Mouse (Mus musculus) T-helper 17 cell (primary cell): ENCODE data around the gene Ski.

ENCODE experiments used
- in situ Hi-C, 2 experiments: fragments of 300-600 bp; cut with MboI, MseI; formaldehyde crosslinking; loops; 1 replicate in 1 of 2; 2 replicates in 1 of 2; pipeline ENCODE4 v1.15.1; 2025; ENCODE audit warnings: high pct_unique_total_duplicates in 2 of 2

Ski gene

DNA sequence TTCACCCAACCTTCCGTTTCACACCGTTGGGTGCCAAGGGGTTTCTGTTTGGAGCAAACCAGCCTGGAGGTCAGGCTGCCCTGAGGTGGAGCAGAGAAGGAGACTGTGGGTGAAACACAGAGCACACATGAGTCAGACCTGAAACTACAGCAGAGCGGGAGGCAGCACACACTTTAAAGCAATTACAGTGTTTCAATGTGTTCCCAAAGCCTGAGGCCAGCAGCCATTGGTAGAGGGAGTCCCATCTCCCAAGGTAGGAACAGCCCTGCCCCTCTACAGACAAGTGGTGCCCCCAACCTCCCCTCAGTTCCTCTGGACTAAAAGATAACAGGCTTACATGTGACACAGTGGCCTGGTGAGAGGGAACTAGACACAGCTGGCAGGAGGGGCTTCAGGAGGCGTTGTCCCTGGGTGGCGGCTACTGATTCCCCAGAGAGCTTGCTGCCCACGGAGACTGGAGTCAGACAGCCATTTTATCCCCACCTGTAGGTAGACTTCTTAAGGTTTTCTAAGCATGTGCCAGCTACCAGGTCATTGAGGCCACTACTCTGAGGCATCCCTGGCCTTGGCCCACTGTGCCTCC is 104.9 kb downstream of the Ski start:
- in situ Hi-C loops: no loop called here

DNA sequence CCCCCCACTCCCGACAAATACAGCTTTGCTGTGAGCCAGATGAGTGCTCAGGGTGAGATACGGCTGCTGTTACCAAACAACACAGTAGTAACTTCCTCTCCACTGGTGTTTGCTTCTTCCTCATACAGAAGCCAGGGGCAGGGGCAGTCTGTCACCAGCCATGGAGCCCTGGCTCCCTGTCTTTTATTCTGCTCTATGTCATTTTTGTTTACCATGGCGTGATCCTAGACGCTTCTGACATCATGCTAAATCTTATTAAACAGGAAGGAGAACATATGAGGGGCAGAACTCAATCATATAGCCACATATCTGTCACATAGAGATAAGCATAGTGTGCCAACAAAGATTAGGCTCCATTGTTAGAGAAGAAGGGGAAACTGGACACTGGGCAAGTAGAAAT is 105.8 kb downstream of the Ski start:
- in situ Hi-C loops: no loop called here

DNA sequence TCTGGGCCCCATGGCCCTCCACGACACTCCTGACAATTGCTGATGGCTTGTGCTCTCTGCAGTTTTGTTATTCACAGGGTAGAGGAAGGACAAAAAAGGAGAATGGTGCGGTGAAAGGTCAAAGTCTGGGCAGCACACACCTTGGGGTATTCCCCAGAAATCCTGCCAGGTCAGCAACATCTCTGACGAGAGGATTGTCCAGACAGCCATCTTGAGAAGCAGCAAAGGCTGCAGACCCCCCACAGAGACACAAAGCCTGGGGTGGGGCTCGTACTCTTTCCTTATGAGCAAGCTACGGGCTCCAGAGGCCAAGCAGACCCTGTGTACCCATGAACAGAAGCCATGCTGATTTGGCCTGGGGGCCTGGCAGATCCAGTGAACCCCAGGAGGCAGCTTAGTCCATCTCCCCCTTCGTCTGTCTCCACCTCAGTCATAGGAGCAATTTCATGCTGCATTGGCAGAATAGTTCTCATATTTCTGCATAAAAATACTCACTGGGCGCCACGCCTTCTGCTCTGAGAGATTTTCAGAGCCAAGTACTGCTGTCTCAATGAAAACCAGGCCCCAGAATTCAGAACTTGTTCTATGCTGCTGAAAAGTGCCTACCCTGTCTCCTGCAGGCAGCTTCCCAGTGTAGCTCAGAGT is 108.5 kb downstream of the Ski start:
- in situ Hi-C loops: no loop called here

DNA sequence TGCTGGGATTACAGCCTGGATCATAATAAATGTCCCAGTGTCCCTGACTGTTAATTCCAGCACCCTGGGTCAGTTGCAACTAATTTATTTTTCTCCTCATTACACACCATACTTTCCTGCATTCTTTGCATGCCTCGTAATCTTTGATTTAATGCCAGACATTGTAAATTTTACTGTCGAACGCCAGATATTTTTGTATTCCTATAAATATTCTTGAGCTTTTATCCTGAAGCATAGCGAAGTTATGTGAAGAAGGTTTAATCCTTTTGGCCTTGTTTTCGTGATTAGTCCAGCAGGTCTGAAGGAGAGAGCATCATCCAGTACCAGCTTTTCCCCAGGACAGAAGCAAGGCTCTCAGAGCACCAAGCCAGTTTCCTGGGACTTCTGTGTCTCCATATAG is 112.9 kb downstream of the Ski start:
- in situ Hi-C loops: no loop called here

DNA sequence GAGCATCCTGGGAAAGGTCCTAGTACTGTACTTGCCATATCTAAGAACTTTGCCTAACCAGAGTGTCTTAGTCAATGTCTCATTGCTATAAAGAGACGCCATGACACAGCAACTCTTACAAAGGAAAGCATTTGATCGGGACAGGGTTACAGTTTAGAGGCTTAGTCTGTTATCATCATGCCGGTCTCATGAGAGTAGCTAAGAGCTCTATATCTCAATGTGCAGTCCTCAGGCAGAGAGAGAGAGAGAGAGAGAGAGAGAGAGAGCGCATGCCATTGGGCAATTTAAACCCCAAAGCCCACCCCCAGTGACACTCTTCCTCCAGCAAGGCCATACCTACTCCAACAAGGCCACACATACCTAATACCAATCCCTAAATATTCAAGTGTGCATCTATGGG is 114.5 kb downstream of the Ski start:
- in situ Hi-C loops: no loop called here
